Mouse (Mus musculus) adrenal gland, postnatal 36 days (tissue): Measurements from ENCODE around the gene Krt39. TPM values are rescaled to one million over a fixed set of nuclear protein-coding genes. Genes with fewer than 3 reads are reported as not detected.

Experiments
- DNase-seq, 2 experiments: peaks; one replicate each; pipeline ENCODE4 v3.0.0; 2021; ENCODE audit warnings: mixed read lengths in 1 of 2
- total RNA-seq, 2 experiments: library from RNA; stranded (reverse); gene quantifications; 2 replicates each; pipeline ENCODE4 v1.2.3; 2021

Krt39 gene
- total RNA-seq, 2 experiments from 2014 or later: not detected

- no peak for DNase-seq
These were observed 49.2 kb downstream of the Krt39 start for GRCm38 (mm10) chr11:99471946-99472345.

DNA sequence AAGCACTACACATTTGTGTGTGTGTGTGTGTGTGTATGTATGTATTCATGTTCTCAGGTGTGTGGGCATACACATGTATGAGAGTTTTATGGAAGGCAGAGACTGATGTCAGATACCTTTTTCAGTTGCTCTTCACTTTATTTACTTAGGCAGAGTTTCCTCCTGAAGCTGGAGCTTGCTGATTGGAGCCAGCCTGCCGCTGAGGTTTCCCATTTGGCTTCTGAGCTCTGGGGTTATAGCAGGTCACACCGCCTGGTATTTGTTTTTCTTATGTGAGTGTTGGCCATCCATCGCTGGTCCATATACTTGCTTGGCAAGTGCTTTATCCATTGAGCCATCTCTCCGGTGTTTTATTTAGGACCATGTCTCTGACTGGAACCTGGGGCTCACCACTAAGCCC is 51.9 kb downstream of the Krt39 start:
- DNase-seq: no peak

GRCm38 (mm10) chr11:99468566-99468965 is 52.6 kb downstream of the Krt39 start:
- no peak for DNase-seq

- no peak for DNase-seq
These were observed 54.8 kb downstream of the Krt39 start for GRCm38 (mm10) chr11:99466316-99466715.

- DNase-seq: peak; percentile 82 to 85
These were observed 56.3 kb downstream of the Krt39 start for GRCm38 (mm10) chr11:99464836-99465235.

Other genes with a start within 250 kb of the Krt39 start
- not detected for gene Krt24, start 236.1 kb downstream of the Krt39 start, total RNA-seq
- gene Krt25, start 198.4 kb downstream of the Krt39 start, total RNA-seq: not detected
- gene Krt26, start 183.4 kb downstream of the Krt39 start, total RNA-seq: not detected
- not detected for gene Krt27, start 170.2 kb downstream of the Krt39 start, total RNA-seq
- gene Krt28, start 146.4 kb downstream of the Krt39 start, total RNA-seq: not detected
- gene Krt10, start 132.0 kb downstream of the Krt39 start, total RNA-seq: 1 to 10 TPM; 4.4 to 6.4 TPM
- gene Krt12, start 99.1 kb downstream of the Krt39 start, total RNA-seq: not detected
- under 1 TPM in 1 of 2 experiments, not detected in 1; 0.26 TPM for gene Krt20, start 83.2 kb downstream of the Krt39 start, total RNA-seq
- gene Krt23, start 28.2 kb downstream of the Krt39 start, total RNA-seq: under 1 TPM in 1 of 2 experiments, not detected in 1; 0.16 TPM
- not detected for gene Krt40, start 21.8 kb upstream of the Krt39 start, total RNA-seq
- gene Krtap3-3, start 29.5 kb upstream of the Krt39 start, total RNA-seq: not detected
- gene Krtap3-2, start 35.5 kb upstream of the Krt39 start, total RNA-seq: not detected
- not detected for gene Gm11939, start 38.1 kb upstream of the Krt39 start, total RNA-seq
- not detected for gene Krtap3-1, start 45.3 kb upstream of the Krt39 start, total RNA-seq
- gene Krtap1-5, start 59.7 kb upstream of the Krt39 start, total RNA-seq: not detected
- gene Krtap1-4, start 62.3 kb upstream of the Krt39 start, total RNA-seq: not detected
- gene Krtap1-3, start 70.0 kb upstream of the Krt39 start, total RNA-seq: not detected
- not detected for gene Krtap9-3, start 76.8 kb upstream of the Krt39 start, total RNA-seq
- gene Gm11938, start 82.0 kb upstream of the Krt39 start, total RNA-seq: not detected
- not detected for gene Gm11937, start 88.9 kb upstream of the Krt39 start, total RNA-seq
- not detected for gene Krtap2-4, start 93.5 kb upstream of the Krt39 start, total RNA-seq
- gene Gm11562, start 99.1 kb upstream of the Krt39 start, total RNA-seq: not detected
- gene Krtap4-1, start 106.9 kb upstream of the Krt39 start, total RNA-seq: not detected
- not detected for gene Krtap4-2, start 113.7 kb upstream of the Krt39 start, total RNA-seq
- not detected for gene Krtap4-7, start 122.8 kb upstream of the Krt39 start, total RNA-seq
- gene Gm11555, start 128.9 kb upstream of the Krt39 start, total RNA-seq: not detected
- gene Gm11563, start 137.6 kb upstream of the Krt39 start, total RNA-seq: not detected
- not detected for gene Krtap4-6, start 144.6 kb upstream of the Krt39 start, total RNA-seq
- not detected for gene Gm14190, start 169.4 kb upstream of the Krt39 start, total RNA-seq
- gene Gm14180, start 213.0 kb upstream of the Krt39 start, total RNA-seq: not detected